Mouse (Mus musculus): ENCODE results near the gene Tbl2. TPM values are rescaled to one million over a fixed set of nuclear protein-coding genes. Genes with fewer than 3 reads are reported as not detected.

Gene Tbl2
- total and polyA plus RNA-seq, 2 experiments from 2014 or later: 10.0 to 28.6 TPM

DNA sequence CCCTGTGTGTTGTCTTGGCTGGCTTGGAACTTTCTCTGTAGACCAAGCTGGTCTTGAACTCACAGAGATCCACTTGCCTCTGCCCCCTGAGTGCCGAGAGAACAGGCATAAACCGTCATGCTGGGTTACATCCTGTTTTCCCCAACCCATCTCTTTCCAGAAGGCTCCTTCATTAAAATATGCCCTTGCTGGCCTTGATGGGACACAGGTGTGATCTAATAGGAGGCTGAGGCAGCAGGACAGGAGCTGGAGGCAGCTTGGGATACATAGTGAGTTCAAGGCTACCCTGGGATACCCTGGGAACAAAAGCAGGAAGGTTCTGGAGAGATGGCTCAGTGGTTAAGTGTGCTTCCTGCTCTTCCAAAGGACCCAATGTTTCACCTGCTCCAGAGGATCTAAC, 9.6 kb upstream of the Tbl2 start:
- H3K4me3 ChIP-seq (ENCODE audit: low read depth, low read length): no peak overlapping the region
- no peak overlapping the region for H3K27ac ChIP-seq (ENCODE audit: low read depth, low read length)
- no peaks in the 10 kb centered on the region for H3K9me3 ChIP-seq (ENCODE audit: low read length)
- H3K27me3 ChIP-seq (ENCODE audit: insufficient read depth, low read length): peaks cover 2% of the 10 kb centered on the region; the same call in 1 of the 2 replicates
- no peaks in the 10 kb centered on the region for H3K4me1 ChIP-seq (ENCODE audit: insufficient read depth, low read length)
- H3K4me2 ChIP-seq (ENCODE audit: low read depth, low read length, poor library complexity, severe bottlenecking): no peak overlapping the region
- DNase-seq (ENCODE audit: low spot score) (no peak), ATAC-seq (ENCODE audit: low FRiP score) (no peak)
- no peak for TF ChIP-seq CTCF (IDR thresholded peaks at IDR 0.05)
- no peaks in the 10 kb centered on the region for H3K36me3 ChIP-seq (ENCODE audit: insufficient read depth, low read length)
- 76% methylated on average over 2 of the region's 2 CpGs for WGBS
- H3K9ac ChIP-seq (replicated peaks; ENCODE audit: low read length, poor library complexity, severe bottlenecking): no peak overlapping the region

DNA sequence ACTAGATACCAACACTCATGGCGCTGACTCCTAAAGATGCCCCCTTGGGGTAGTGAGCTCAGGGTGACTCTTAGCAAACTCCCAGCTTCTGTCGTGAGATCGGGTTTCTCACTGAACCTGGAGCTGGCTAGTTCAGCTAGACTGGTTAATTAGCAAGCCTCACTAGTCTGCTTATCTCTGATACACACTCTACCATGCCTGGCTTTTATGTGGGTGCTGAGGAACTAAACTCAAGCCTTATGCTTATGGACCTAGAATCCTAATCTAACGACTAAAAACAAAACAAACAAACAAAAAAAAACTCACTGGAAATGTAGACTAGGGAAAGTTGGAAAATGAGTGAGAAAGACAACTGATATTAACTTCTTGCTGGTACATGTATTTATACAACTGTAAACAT, 5.0 kb upstream of the Tbl2 start:
- no peaks in the 10 kb centered on the region for H3K36me3 ChIP-seq (ENCODE audit: insufficient read depth, low read length)
- ATAC-seq (ENCODE audit: low FRiP score): no peak
- no peak for TF ChIP-seq CTCF (IDR thresholded peaks at IDR 0.05)
- H3K27ac ChIP-seq (ENCODE audit: low read depth, low read length): no peak overlapping the region
- H3K4me3 ChIP-seq (ENCODE audit: low read depth, low read length): no peak overlapping the region
- no peaks in the 10 kb centered on the region for H3K27me3 ChIP-seq (ENCODE audit: insufficient read depth, low read length)
- H3K9ac ChIP-seq (replicated peaks; ENCODE audit: low read length, poor library complexity, severe bottlenecking): no peak overlapping the region
- no peaks in the 10 kb centered on the region for H3K9me3 ChIP-seq (ENCODE audit: low read length)
- H3K4me2 ChIP-seq (ENCODE audit: low read depth, low read length, poor library complexity, severe bottlenecking): no peak overlapping the region
- 63% methylated on average over 4 of the region's 4 CpGs for WGBS
- H3K4me1 ChIP-seq (ENCODE audit: insufficient read depth, low read length): no peaks in the 10 kb centered on the region
- DNase-seq (ENCODE audit: low spot score): no peak

DNA sequence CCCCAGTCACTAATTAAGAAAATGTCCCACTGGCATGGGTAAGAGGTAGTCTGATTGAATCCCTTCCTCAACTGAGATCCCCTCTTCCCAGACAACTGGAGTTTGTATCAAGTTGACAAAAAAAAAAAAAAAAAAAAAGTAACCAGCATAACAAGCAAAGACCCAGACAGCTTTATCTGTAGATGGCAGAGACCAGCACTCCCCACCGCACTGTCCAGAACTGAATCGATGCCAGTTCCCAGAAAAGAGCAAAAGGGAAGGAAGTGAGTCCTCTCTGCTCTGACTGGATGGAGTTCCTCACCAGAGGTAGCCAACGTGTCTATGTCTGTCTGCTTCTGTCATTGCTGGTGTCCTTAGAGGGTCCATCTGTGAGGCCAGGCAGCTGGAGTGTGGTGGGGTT, 3.9 kb upstream of the Tbl2 start:
- Histone ChIP-seq H3K27me3 (ENCODE audit: insufficient read depth, low read length) (no peaks in the 10 kb centered on the region), H3K27ac (ENCODE audit: low read depth, low read length) (no peak overlapping the region), H3K4me1 (ENCODE audit: insufficient read depth, low read length) (no peaks in the 10 kb centered on the region), H3K9ac (replicated peaks; ENCODE audit: low read length, poor library complexity, severe bottlenecking) (no peak overlapping the region), H3K36me3 (ENCODE audit: insufficient read depth, low read length) (no peaks in the 10 kb centered on the region), H3K4me3 (ENCODE audit: low read depth, low read length) (no peak overlapping the region), H3K9me3 (ENCODE audit: low read length) (no peaks in the 10 kb centered on the region), H3K4me2 (ENCODE audit: low read depth, low read length, poor library complexity, severe bottlenecking) (no peak overlapping the region)
- WGBS: 80% methylated on average over 3 of the region's 3 CpGs
- DNase-seq (ENCODE audit: low spot score): no peak
- no peak for ATAC-seq (ENCODE audit: low FRiP score)
- no peak for TF ChIP-seq CTCF (IDR thresholded peaks at IDR 0.05)

DNA sequence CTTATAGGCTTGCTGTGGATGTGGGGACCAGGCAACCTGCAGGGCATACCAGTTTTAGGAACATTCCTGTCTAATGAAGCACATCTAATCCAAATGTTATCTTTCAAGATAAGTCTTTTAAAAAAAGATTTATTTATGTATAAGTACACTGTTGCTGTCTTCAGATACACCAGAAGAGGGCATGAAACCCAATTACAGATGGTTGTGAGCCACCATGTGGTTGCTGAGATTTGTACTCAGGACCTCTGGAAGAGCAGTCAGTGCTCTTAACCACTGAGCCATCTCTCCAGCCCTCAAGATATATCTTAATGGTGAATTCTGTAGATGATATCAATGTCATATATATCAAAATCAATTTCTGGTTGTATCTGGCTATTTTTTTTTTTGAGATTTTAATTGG, 3.5 kb upstream of the Tbl2 start:
- no peaks in the 10 kb centered on the region for H3K36me3 ChIP-seq (ENCODE audit: insufficient read depth, low read length)
- no peak for DNase-seq (ENCODE audit: low spot score)
- peak; percentile 48 for TF ChIP-seq CTCF (IDR thresholded peaks at IDR 0.05)
- H3K4me1 ChIP-seq (ENCODE audit: insufficient read depth, low read length): no peaks in the 10 kb centered on the region
- H3K27me3 ChIP-seq (ENCODE audit: insufficient read depth, low read length): no peaks in the 10 kb centered on the region
- H3K4me3 ChIP-seq (ENCODE audit: low read depth, low read length): no peak overlapping the region
- H3K9me3 ChIP-seq (ENCODE audit: low read length): no peaks in the 10 kb centered on the region
- no peak overlapping the region for H3K9ac ChIP-seq (replicated peaks; ENCODE audit: low read length, poor library complexity, severe bottlenecking)
- H3K27ac ChIP-seq (ENCODE audit: low read depth, low read length): no peak overlapping the region
- no peak for ATAC-seq (ENCODE audit: low FRiP score)
- no peak overlapping the region for H3K4me2 ChIP-seq (ENCODE audit: low read depth, low read length, poor library complexity, severe bottlenecking)

DNA sequence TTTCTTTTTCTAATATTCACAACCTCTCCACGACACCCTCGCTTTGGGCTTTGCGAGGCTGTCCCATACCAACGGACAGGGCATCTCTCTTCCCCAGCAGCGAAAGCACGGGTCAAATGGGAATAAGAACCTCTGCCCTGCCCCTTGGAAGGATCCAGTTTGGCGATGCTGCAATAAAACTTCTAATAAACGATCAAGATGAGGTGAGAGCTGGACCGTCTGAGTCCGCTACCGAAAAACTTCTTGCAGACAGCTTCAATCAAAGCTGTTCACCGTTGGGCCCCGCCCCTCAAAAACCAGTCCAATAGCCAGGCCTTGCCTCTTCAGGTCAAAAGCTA, 773 bp upstream of the Tbl2 start:
- H3K9ac ChIP-seq (replicated peaks; ENCODE audit: low read length, poor library complexity, severe bottlenecking): peak overlapping the region; percentile 58; the same call in 1 of the 2 replicates
- H3K9me3 ChIP-seq (ENCODE audit: low read length): no peaks in the 10 kb centered on the region
- TF ChIP-seq CTCF (IDR thresholded peaks at IDR 0.05): no peak
- H3K27ac ChIP-seq (ENCODE audit: low read depth, low read length): no peak overlapping the region
- H3K4me1 ChIP-seq (ENCODE audit: insufficient read depth, low read length): no peaks in the 10 kb centered on the region
- WGBS: under 1% methylated on average over 13 of the region's 13 CpGs
- H3K27me3 ChIP-seq (ENCODE audit: insufficient read depth, low read length): no peaks in the 10 kb centered on the region
- H3K4me2 ChIP-seq (ENCODE audit: low read depth, low read length, poor library complexity, severe bottlenecking): peak overlapping the region; percentile 82
- no peaks in the 10 kb centered on the region; the same call in 1 of the 2 replicates for H3K36me3 ChIP-seq (ENCODE audit: insufficient read depth, low read length)
- no peak for DNase-seq (ENCODE audit: low spot score)
- peak overlapping the region; percentile 62 for H3K4me3 ChIP-seq (ENCODE audit: low read depth, low read length)
- no peak for ATAC-seq (ENCODE audit: low FRiP score)

DNA sequence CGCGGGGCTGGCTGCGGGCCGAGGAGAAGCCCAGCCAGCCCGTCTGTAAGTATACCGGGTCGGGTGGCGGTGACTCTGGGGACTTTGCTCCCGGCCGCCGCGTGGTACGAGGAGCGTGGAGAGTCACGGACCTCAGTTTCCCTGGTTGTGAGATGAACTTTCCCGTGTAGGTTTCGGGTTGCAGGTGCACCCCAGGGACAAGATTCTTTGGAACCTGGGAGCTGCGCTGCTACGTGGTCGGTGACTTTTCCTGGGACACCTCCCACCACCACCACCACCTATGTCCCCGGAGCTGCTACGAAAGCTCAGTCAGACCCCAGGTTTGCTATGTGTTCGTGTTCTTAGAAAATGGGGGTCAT, 342 bp downstream of the Tbl2 start:
- peak overlapping the region; percentile 62 for H3K4me3 ChIP-seq (ENCODE audit: low read depth, low read length)
- peak overlapping the region; percentile 47 for H3K27ac ChIP-seq (ENCODE audit: low read depth, low read length)
- DNase-seq (ENCODE audit: low spot score): no peak
- no peaks in the 10 kb centered on the region for H3K9me3 ChIP-seq (ENCODE audit: low read length)
- H3K9ac ChIP-seq (replicated peaks; ENCODE audit: low read length, poor library complexity, severe bottlenecking): peak overlapping the region; percentile 58
- no peak for TF ChIP-seq CTCF (IDR thresholded peaks at IDR 0.05)
- H3K4me1 ChIP-seq (ENCODE audit: insufficient read depth, low read length): no peaks in the 10 kb centered on the region
- WGBS: under 1% methylated on average over 23 of the region's 23 CpGs
- ATAC-seq (ENCODE audit: low FRiP score): no peak
- peak overlapping the region; percentile 82 for H3K4me2 ChIP-seq (ENCODE audit: low read depth, low read length, poor library complexity, severe bottlenecking)
- no peaks in the 10 kb centered on the region for H3K27me3 ChIP-seq (ENCODE audit: insufficient read depth, low read length)
- H3K36me3 ChIP-seq (ENCODE audit: insufficient read depth, low read length): peaks cover 7% of the 10 kb centered on the region

DNA sequence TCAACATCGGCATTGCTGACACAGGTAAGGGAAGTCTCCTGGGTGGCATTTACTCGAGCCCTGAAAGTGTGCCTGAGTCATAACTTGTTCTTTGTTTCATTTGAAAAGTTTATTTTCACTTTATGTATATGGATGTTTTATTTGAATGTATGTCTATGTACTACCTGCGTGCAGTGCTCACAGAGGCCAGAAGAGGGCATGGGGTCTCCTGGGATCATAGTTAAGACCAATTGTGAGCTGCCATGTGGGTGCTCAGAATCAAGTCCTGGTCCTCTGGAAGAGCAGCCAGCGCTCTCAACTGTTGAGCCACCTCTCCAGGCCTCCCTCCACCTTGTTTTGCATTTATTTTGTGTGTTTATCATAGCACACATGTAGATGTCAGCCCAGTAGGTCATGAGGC, 7.0 kb downstream of the Tbl2 start:
- Histone ChIP-seq H3K4me3 (ENCODE audit: low read depth, low read length) (no peak overlapping the region), H3K9ac (replicated peaks; ENCODE audit: low read length, poor library complexity, severe bottlenecking) (no peak overlapping the region), H3K4me2 (ENCODE audit: low read depth, low read length, poor library complexity, severe bottlenecking) (no peak overlapping the region), H3K4me1 (ENCODE audit: insufficient read depth, low read length) (no peaks in the 10 kb centered on the region), H3K27me3 (ENCODE audit: insufficient read depth, low read length) (no peaks in the 10 kb centered on the region), H3K9me3 (ENCODE audit: low read length) (no peaks in the 10 kb centered on the region), H3K27ac (ENCODE audit: low read depth, low read length) (no peak overlapping the region), H3K36me3 (ENCODE audit: insufficient read depth, low read length) (peaks cover 39% of the 10 kb centered on the region)
- TF ChIP-seq CTCF (IDR thresholded peaks at IDR 0.05): peak; percentile 35
- DNase-seq (ENCODE audit: low spot score) (no peak), ATAC-seq (ENCODE audit: low FRiP score) (no peak)
- WGBS: over 99% methylated on average over 4 of the region's 4 CpGs

Measured in midbrain, postnatal 0 days (tissue).